Mouse (Mus musculus) central nervous system, embryonic 11.5 days (tissue): ENCODE data around the gene Chgb. TPM values are rescaled to one million over a fixed set of nuclear protein-coding genes. Genes with fewer than 3 reads are reported as not detected.

Experiments
- polyA plus RNA-seq: library from polyadenylated mRNA; depleted of rRNA; stranded (reverse); fragments of >200 nt; gene quantifications from 2 replicates; pipeline ENCODE4 v1.2.3, GENCODE M21; 2012; rRNA removed

The Chgb gene
- 11.1 and 30.2 TPM in 2 replicates for polyA plus RNA-seq

DNA sequence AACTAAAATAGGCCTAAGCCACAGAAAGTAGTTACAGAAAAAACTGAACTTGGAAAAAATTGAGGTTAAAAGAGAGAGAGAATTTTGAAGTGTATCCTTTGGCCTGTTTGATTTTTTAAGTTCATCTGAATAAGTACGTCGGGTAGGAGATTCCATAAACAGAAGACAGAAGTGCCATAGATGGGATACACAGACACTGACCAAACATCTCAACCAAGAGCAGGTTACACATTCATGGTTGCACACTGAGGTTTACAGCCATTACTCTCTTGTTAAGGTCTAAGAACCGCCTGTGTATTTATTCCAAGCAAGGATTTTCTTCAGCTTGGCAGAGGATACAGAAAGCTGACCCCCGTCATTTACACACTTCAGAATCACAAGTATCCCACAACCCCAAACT is at the start of gene Chgb:
TSS of gene Chgb (plus strand) at position 301 of the 400 bp plus-strand sequence.

DNA sequence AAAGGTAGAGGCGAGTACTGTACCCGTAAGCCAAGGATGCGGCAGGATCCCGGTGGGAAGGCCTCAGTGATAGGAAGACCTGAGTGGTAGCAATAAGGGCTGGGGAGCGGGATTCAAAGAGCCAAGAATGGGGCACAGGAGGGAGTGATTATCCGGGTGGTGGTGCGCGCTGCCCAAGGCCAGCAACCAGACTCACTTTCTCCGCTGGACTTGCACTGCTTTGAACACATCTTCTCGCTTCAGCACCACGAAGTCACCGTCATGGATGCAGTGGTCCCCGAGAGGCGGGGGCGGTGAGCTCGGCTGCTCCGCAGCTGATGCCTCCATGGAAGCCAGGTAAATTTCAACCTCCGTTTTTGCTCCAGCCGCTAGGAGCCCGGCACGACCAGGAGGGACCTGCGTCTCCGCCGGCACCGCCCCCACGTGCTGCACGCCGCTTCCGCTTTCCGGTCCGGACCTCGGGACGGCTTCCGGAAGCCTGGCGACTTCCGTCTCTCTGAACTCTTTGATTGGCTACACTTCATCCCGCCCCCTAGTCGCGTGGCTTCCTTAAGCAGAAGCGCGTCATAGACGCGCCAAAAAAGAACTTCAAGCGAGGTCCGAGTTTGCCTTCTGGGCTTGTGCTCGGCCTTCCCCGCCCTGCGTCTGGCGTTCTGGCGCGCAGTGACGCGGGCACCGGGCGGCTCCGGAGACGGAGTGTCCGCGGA is 34.7 kb downstream of the Chgb start, which contains the start of the genes Trmt6 and Mcm8:
TSS of gene Trmt6 (minus strand) at position 448 of the 707 bp plus-strand sequence.
TSS of gene Mcm8 (plus strand) at position 534 of the 707 bp plus-strand sequence.

Other genes with a start within 250 kb of the Chgb start
- 20.5 and 38.2 TPM in 2 replicates for gene Gpcpd1, start 193.5 kb upstream of the Chgb start, polyA plus RNA-seq
- gene Shld1, start 94.3 kb upstream of the Chgb start, polyA plus RNA-seq = 18.6 and 19.1 TPM in 2 replicates
- gene Trmt6, start 34.8 kb downstream of the Chgb start, polyA plus RNA-seq = 34.7 and 35.5 TPM in 2 replicates
- 18.0 and 18.1 TPM in 2 replicates for gene Mcm8, start 34.9 kb downstream of the Chgb start, polyA plus RNA-seq
- gene Crls1, start 65.4 kb downstream of the Chgb start, polyA plus RNA-seq = 18.8 and 34.1 TPM in 2 replicates
- 0.55 and 1.9 TPM in 2 replicates for gene Lrrn4, start 99.6 kb downstream of the Chgb start, polyA plus RNA-seq
- 0.40 and 1.5 TPM in 2 replicates for gene Fermt1, start 164.6 kb downstream of the Chgb start, polyA plus RNA-seq